Mouse (Mus musculus): ENCODE data around the gene Prr15l. TPM values are rescaled to one million over a fixed set of nuclear protein-coding genes. Genes with fewer than 3 reads are reported as not detected.

The Prr15l gene
- polyA plus RNA-seq, 1 experiment = 2.2 TPM

- WGBS = 87% methylated on average over 10 of the region's 10 CpGs
- TF ChIP-seq POLR2A (IDR thresholded peaks at IDR 0.05; ENCODE audit: low read depth, low read length) (no peak), CTCF (IDR thresholded peaks at IDR 0.05; ENCODE audit: extremely low read depth, insufficient read depth, insufficient read length, insufficient replicate concordance) (no peak)
- no peak overlapping the region for H3K4me3 ChIP-seq (ENCODE audit: extremely low read depth, insufficient read depth, insufficient read length)
- H3K4me1 ChIP-seq (ENCODE audit: control insufficient read depth, insufficient read depth, insufficient read length) = peaks cover 2% of the 10 kb centered on the region; the same call in 1 of the 2 replicates
- 0 out of 2 replicates have a peak, but pooled peaks cover 1% of the 10 kb centered on the region for H3K36me3 ChIP-seq (ENCODE audit: control insufficient read depth, insufficient read depth, low read length)
- H3K27me3 ChIP-seq (ENCODE audit: control insufficient read depth, insufficient read depth, low read length) = no peaks in the 10 kb centered on the region
- peak overlapping the region; percentile 51 for H3K27ac ChIP-seq (ENCODE audit: insufficient read depth, low read length)
- no peak for DNase-seq (ENCODE audit: low read depth in 1 of 2, low spot score in 2 of 2)
Observed at GRCm38 (mm10) chr11:96975511-96976378, 47.8 kb downstream of the Prr15l start.

GRCm38 (mm10) chr11:96976379-96976687 lies 48.4 kb downstream of the Prr15l start:
- H3K4me1 ChIP-seq (ENCODE audit: control insufficient read depth, insufficient read depth, insufficient read length) = no peaks in the 10 kb centered on the region; the same call in 1 of the 2 replicates
- no peak for DNase-seq (ENCODE audit: low read depth in 1 of 2, low spot score in 2 of 2)
- H3K27me3 ChIP-seq (ENCODE audit: control insufficient read depth, insufficient read depth, low read length) = no peaks in the 10 kb centered on the region
- H3K27ac ChIP-seq (ENCODE audit: insufficient read depth, low read length) = peak overlapping the region; percentile 51
- TF ChIP-seq CTCF (IDR thresholded peaks at IDR 0.05; ENCODE audit: extremely low read depth, insufficient read depth, insufficient read length, insufficient replicate concordance) (no peak), POLR2A (IDR thresholded peaks at IDR 0.05; ENCODE audit: low read depth, low read length) (no peak)
- no peak overlapping the region; the same call in 1 of the 2 replicates for H3K4me3 ChIP-seq (ENCODE audit: extremely low read depth, insufficient read depth, insufficient read length)
- H3K36me3 ChIP-seq (ENCODE audit: control insufficient read depth, insufficient read depth, low read length) = 0 out of 2 replicates have a peak, but pooled peaks cover 1% of the 10 kb centered on the region
- WGBS = 47% methylated on average over 3 of the region's 3 CpGs

DNA sequence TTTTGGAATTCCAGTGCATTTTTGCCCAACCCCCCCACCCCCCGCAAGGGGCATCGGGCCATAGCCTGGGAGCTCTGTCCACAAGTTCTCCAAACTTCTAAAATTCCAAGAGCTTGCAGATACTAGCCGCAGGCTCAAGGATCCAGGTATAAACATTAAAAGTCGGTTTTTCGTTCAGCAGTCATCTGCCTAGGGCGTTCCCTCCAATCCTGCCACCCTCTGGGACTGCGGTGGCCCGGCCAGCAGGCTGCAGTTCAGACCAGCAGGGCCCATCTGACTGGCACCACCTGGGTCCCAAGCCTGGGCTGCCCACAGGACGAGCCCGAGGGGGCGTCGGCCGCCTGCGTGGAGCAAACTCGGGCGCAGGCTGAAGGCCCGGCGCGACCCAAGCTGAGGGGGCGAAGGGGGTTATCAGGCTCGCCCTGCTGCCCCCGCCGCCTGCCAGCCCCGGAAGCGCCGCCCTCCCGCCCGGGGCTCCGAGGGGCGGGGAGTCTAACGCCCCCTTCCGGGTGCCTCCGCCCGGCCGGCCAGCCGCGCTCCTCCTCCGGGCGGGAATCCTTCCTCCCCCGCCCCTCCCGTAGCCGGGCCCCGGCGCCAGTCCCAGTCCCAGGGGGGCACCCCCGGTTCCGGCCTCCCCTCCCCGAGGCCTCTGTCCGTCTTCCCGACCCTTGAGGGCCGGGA lies 49.1 kb downstream of the Prr15l start:
- Histone ChIP-seq H3K27me3 (ENCODE audit: control insufficient read depth, insufficient read depth, low read length) (no peaks in the 10 kb centered on the region), H3K4me1 (ENCODE audit: control insufficient read depth, insufficient read depth, insufficient read length) (no peaks in the 10 kb centered on the region; the same call in 1 of the 2 replicates), H3K4me3 (ENCODE audit: extremely low read depth, insufficient read depth, insufficient read length) (peak overlapping the region; percentile 97), H3K27ac (ENCODE audit: insufficient read depth, low read length) (peak overlapping the region; percentile 98), H3K36me3 (ENCODE audit: control insufficient read depth, insufficient read depth, low read length) (0 out of 2 replicates have a peak, but pooled peaks cover 1% of the 10 kb centered on the region)
- TF ChIP-seq CTCF (IDR thresholded peaks at IDR 0.05; ENCODE audit: extremely low read depth, insufficient read depth, insufficient read length, insufficient replicate concordance) (no peak), POLR2A (IDR thresholded peaks at IDR 0.05; ENCODE audit: low read depth, low read length) (peak; percentile 30; the same call in 1 of the 2 replicates)
- WGBS = 2% methylated on average over 47 of the region's 50 CpGs
- DNase-seq (ENCODE audit: low read depth in 1 of 2, low spot score in 2 of 2) = peak; percentile 76 to 82

- WGBS = 1% methylated on average over 43 of the region's 45 CpGs
- H3K27me3 ChIP-seq (ENCODE audit: control insufficient read depth, insufficient read depth, low read length) = no peaks in the 10 kb centered on the region
- H3K36me3 ChIP-seq (ENCODE audit: control insufficient read depth, insufficient read depth, low read length) = 0 out of 2 replicates have a peak, but pooled peaks cover 1% of the 10 kb centered on the region
- H3K4me3 ChIP-seq (ENCODE audit: extremely low read depth, insufficient read depth, insufficient read length) = peak overlapping the region; percentile 97
- no peak for TF ChIP-seq CTCF (IDR thresholded peaks at IDR 0.05; ENCODE audit: extremely low read depth, insufficient read depth, insufficient read length, insufficient replicate concordance)
- TF ChIP-seq POLR2A (IDR thresholded peaks at IDR 0.05; ENCODE audit: low read depth, low read length) = peak; percentile 84; the same call in 1 of the 2 replicates
- H3K27ac ChIP-seq (ENCODE audit: insufficient read depth, low read length) = peak overlapping the region; percentile 98
- H3K4me1 ChIP-seq (ENCODE audit: control insufficient read depth, insufficient read depth, insufficient read length) = no peaks in the 10 kb centered on the region; the same call in 1 of the 2 replicates
- DNase-seq (ENCODE audit: low read depth in 1 of 2, low spot score in 2 of 2) = peak; percentile 96 to 100
Observed at GRCm38 (mm10) chr11:96977606-96978400, 49.9 kb downstream of the Prr15l start.

- Histone ChIP-seq H3K36me3 (ENCODE audit: control insufficient read depth, insufficient read depth, low read length) (0 out of 2 replicates have a peak, but pooled peaks cover under 1% of the 10 kb centered on the region), H3K27me3 (ENCODE audit: control insufficient read depth, insufficient read depth, low read length) (no peaks in the 10 kb centered on the region), H3K4me1 (ENCODE audit: control insufficient read depth, insufficient read depth, insufficient read length) (no peaks in the 10 kb centered on the region; the same call in 1 of the 2 replicates), H3K27ac (ENCODE audit: insufficient read depth, low read length) (peak overlapping the region; percentile 95), H3K4me3 (ENCODE audit: extremely low read depth, insufficient read depth, insufficient read length) (peak overlapping the region; percentile 81)
- WGBS = 22% methylated on average over 17 of the region's 17 CpGs
- TF ChIP-seq CTCF (IDR thresholded peaks at IDR 0.05; ENCODE audit: extremely low read depth, insufficient read depth, insufficient read length, insufficient replicate concordance) (no peak), POLR2A (IDR thresholded peaks at IDR 0.05; ENCODE audit: low read depth, low read length) (no peak)
- DNase-seq (ENCODE audit: low read depth in 1 of 2, low spot score in 2 of 2) = no peak
Observed at GRCm38 (mm10) chr11:96978401-96979246, 50.7 kb downstream of the Prr15l start.

Data from spleen, adult 2 months (tissue).